Mouse (Mus musculus): ENCODE measurements around the gene Rarg. TPM values are rescaled to one million over a fixed set of nuclear protein-coding genes. Genes with fewer than 3 reads are reported as not detected.
A peak's percentile ranks its signal among the peaks of the same experiment; 100 is the strongest.

Gene Rarg
- polyA plus RNA-seq, 1 experiment: 2.6 TPM

DNA sequence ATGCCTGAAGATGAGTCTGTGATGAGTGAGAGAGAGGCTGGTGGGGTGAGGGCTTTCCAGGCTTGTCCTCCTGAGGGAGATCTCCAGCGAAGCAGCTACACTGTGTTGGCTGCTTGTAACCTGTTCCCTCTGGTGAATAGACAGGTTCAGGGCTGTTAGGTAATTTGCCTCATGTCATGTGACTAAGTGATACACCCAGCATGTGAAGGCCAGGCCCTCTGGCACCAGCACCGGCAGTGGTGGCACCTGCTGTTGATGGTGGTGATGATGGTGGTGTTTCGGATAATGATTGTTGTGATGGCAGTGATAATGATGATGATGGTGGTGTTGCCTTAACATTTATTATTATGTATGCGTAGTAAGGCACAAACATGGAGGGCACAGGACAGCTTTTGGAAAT lies 46.5 kb downstream of the Rarg start:
- Histone ChIP-seq H3K27ac (ENCODE audit: control insufficient read depth, insufficient read depth, low read depth, low read length) (no peak overlapping the region), H3K36me3 (ENCODE audit: control insufficient read depth, insufficient read depth, low read length) (no peaks in the 10 kb centered on the region), H3K4me3 (ENCODE audit: control insufficient read depth, low read depth, low read length) (no peak overlapping the region)

DNA sequence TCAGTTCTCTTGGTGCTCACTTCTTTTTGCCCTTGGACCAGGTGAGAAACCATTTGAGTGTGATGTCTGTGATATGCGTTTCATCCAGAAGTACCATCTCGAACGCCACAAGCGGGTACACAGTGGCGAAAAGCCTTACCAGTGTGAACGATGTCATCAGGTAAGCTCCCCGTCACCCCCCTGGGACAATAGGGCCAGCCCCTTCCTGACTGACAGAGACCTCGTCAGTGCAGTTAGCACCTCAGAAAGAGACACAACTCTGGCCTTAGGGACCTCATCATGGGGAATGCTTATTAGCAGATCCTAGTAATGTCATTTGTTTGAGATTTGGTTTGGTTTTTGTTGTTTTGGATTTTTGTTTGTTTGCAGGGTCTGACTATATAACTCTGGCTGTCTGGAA lies 48.2 kb downstream of the Rarg start:
- no peaks in the 10 kb centered on the region for H3K36me3 ChIP-seq (ENCODE audit: control insufficient read depth, insufficient read depth, low read length)
- H3K27me3 ChIP-seq (ENCODE audit: control insufficient read depth, insufficient read depth, low read length): no peaks in the 10 kb centered on the region
- H3K27ac ChIP-seq (ENCODE audit: control insufficient read depth, insufficient read depth, low read depth, low read length): no peak overlapping the region
- H3K4me3 ChIP-seq (ENCODE audit: control insufficient read depth, low read depth, low read length): no peak overlapping the region
- peaks cover 8% of the 10 kb centered on the region for H3K4me1 ChIP-seq (ENCODE audit: control insufficient read depth, insufficient read depth, low read length)
- no peak for TF ChIP-seq POLR2A (IDR thresholded peaks at IDR 0.05; ENCODE audit: control insufficient read depth, low read depth, low read length)
- no peak for TF ChIP-seq CTCF (IDR thresholded peaks at IDR 0.05; ENCODE audit: control insufficient read depth, insufficient read depth, insufficient replicate concordance, low read depth, low read length)

More for the DNA sequence above, 46.5 kb downstream of the Rarg start:
- no peaks in the 10 kb centered on the region for H3K27me3 ChIP-seq (ENCODE audit: control insufficient read depth, insufficient read depth, low read length)
- TF ChIP-seq POLR2A (IDR thresholded peaks at IDR 0.05; ENCODE audit: control insufficient read depth, low read depth, low read length) (no peak), CTCF (IDR thresholded peaks at IDR 0.05; ENCODE audit: control insufficient read depth, insufficient read depth, insufficient replicate concordance, low read depth, low read length) (no peak)
- H3K4me1 ChIP-seq (ENCODE audit: control insufficient read depth, insufficient read depth, low read length): no peaks in the 10 kb centered on the region; the same call in 1 of the 2 replicates

DNA sequence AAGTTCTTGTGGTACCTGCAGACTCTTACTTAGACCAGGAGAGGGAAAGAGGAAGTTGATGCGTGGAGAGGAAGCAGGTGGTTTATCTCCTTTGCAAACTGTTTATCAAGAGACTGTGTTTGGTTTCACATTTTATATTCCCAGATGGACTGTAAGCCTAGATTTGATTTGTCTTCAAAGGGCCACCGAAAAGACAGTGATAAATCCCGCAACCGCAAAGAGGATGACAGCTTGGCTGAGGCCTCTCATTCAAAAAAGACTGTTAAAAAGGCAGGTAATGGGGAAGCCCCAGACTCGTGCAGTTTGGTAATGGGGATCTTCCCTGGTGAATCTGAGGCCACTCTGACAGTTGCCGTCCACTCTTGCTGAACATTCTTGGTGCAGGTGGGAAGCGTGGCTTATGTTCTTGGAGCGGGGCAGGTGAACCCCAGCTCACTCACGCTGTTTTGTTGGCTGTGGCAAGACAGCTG lies 49.2 kb downstream of the Rarg start:
- TF ChIP-seq POLR2A (IDR thresholded peaks at IDR 0.05; ENCODE audit: control insufficient read depth, low read depth, low read length) (no peak), CTCF (IDR thresholded peaks at IDR 0.05; ENCODE audit: control insufficient read depth, insufficient read depth, insufficient replicate concordance, low read depth, low read length) (no peak)
- H3K27ac ChIP-seq (ENCODE audit: control insufficient read depth, insufficient read depth, low read depth, low read length): no peak overlapping the region
- no peaks in the 10 kb centered on the region for H3K27me3 ChIP-seq (ENCODE audit: control insufficient read depth, insufficient read depth, low read length)
- no peaks in the 10 kb centered on the region for H3K36me3 ChIP-seq (ENCODE audit: control insufficient read depth, insufficient read depth, low read length)
- H3K4me3 ChIP-seq (ENCODE audit: control insufficient read depth, low read depth, low read length): no peak overlapping the region
- peaks cover 9% of the 10 kb centered on the region for H3K4me1 ChIP-seq (ENCODE audit: control insufficient read depth, insufficient read depth, low read length)

DNA sequence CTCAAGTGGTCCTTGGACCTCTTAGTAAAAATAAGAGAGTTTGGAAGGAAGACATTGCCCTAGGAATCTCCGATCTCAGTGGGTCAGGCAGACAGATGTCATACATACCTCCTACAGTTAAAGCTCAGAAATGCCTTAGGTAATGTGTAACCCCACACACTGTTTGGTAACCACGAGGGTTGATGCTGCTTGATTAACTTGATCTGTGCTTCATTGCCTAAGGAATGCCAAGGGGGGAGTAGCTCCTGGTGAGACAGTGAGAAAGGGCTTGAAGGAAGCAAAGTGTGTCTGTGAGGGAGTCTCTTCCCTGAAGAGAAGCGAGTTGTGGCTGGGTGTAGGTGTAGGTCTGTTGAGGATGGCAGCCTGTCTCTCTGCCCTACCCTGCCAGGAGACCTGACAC lies 50.0 kb downstream of the Rarg start:
- H3K4me1 ChIP-seq (ENCODE audit: control insufficient read depth, insufficient read depth, low read length): peaks cover 13% of the 10 kb centered on the region

GRCm38 (mm10) chr15:102205779-102206178 lies 51.5 kb downstream of the Rarg start:
- no peak for TF ChIP-seq CTCF (IDR thresholded peaks at IDR 0.05; ENCODE audit: control insufficient read depth, insufficient read depth, insufficient replicate concordance, low read depth, low read length)
- TF ChIP-seq POLR2A (IDR thresholded peaks at IDR 0.05; ENCODE audit: control insufficient read depth, low read depth, low read length): no peak
- no peak overlapping the region for H3K27ac ChIP-seq (ENCODE audit: control insufficient read depth, insufficient read depth, low read depth, low read length)
- no peaks in the 10 kb centered on the region for H3K36me3 ChIP-seq (ENCODE audit: control insufficient read depth, insufficient read depth, low read length)
- no peak overlapping the region for H3K4me3 ChIP-seq (ENCODE audit: control insufficient read depth, low read depth, low read length)
- H3K27me3 ChIP-seq (ENCODE audit: control insufficient read depth, insufficient read depth, low read length): no peaks in the 10 kb centered on the region
- peaks cover 13% of the 10 kb centered on the region for H3K4me1 ChIP-seq (ENCODE audit: control insufficient read depth, insufficient read depth, low read length)

More for the DNA sequence above, 50.0 kb downstream of the Rarg start:
- TF ChIP-seq POLR2A (IDR thresholded peaks at IDR 0.05; ENCODE audit: control insufficient read depth, low read depth, low read length): no peak
- Histone ChIP-seq H3K36me3 (ENCODE audit: control insufficient read depth, insufficient read depth, low read length) (no peaks in the 10 kb centered on the region), H3K27me3 (ENCODE audit: control insufficient read depth, insufficient read depth, low read length) (no peaks in the 10 kb centered on the region), H3K4me3 (ENCODE audit: control insufficient read depth, low read depth, low read length) (no peak overlapping the region), H3K27ac (ENCODE audit: control insufficient read depth, insufficient read depth, low read depth, low read length) (no peak overlapping the region)

DNA sequence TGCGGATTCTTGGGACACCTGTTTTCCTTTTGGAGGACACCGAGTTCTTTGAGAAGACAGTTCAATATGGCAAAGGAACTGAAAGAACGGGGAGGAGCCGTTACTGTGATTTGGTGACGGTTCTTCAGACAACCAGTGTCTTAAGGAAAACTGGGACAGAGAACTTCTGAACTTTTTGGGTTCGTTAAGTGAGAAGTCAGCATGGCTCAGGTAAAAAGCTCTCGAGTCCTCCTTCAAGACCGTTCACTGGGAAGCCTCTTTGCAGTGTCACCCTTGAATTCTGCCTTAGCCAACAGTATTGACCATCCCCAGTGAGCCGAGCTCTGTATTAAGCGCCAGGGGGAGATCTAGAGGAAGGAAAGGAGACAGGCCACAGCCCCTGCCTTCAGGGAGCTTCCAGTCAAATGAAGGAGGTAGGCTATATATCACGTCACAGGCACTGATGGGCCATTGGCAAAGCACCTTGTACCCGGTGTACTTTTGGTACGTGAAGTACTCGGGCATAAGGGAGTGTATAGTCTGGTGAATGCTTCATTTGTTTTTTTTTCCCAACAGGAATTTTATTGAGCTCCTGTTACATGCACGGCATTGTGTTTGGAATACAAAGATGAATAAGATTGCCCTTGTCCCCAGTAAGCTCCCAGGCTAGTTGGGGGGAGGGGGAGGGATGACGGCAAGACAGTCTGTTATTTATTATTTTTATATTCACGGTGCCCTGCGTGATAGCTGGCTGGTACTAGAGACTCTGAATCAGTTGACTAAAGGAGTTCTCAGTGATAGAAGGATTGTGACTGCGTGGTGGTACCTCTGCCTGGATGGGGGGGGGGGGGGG lies 52.4 kb downstream of the Rarg start, which contains the start of gene Csad:
Gene Csad (minus strand): TSS at position 51 of the 832 bp plus-strand sequence.
- Histone ChIP-seq H3K27me3 (ENCODE audit: control insufficient read depth, insufficient read depth, low read length) (no peaks in the 10 kb centered on the region), H3K36me3 (ENCODE audit: control insufficient read depth, insufficient read depth, low read length) (no peaks in the 10 kb centered on the region), H3K4me3 (ENCODE audit: control insufficient read depth, low read depth, low read length) (peak within 1 kb of the TSS; percentile 94), H3K27ac (ENCODE audit: control insufficient read depth, insufficient read depth, low read depth, low read length) (peak within 1 kb of the TSS; percentile 89), H3K4me1 (ENCODE audit: control insufficient read depth, insufficient read depth, low read length) (peaks cover 13% of the 10 kb centered on the region)
- no peak for TF ChIP-seq CTCF (IDR thresholded peaks at IDR 0.05; ENCODE audit: control insufficient read depth, insufficient read depth, insufficient replicate concordance, low read depth, low read length)
- TF ChIP-seq POLR2A (IDR thresholded peaks at IDR 0.05; ENCODE audit: control insufficient read depth, low read depth, low read length): no peak

- H3K36me3 ChIP-seq (ENCODE audit: control insufficient read depth, insufficient read depth, low read length): no peaks in the 10 kb centered on the region
- TF ChIP-seq POLR2A (IDR thresholded peaks at IDR 0.05; ENCODE audit: control insufficient read depth, low read depth, low read length): 0 out of 2 replicates have a peak, but pooled peaks have one; percentile 13
- TF ChIP-seq CTCF (IDR thresholded peaks at IDR 0.05; ENCODE audit: control insufficient read depth, insufficient read depth, insufficient replicate concordance, low read depth, low read length): no peak
- no peaks in the 10 kb centered on the region for H3K27me3 ChIP-seq (ENCODE audit: control insufficient read depth, insufficient read depth, low read length)
- peaks cover 13% of the 10 kb centered on the region for H3K4me1 ChIP-seq (ENCODE audit: control insufficient read depth, insufficient read depth, low read length)
- peak overlapping the region; percentile 94 for H3K4me3 ChIP-seq (ENCODE audit: control insufficient read depth, low read depth, low read length)
- peak overlapping the region; percentile 89 for H3K27ac ChIP-seq (ENCODE audit: control insufficient read depth, insufficient read depth, low read depth, low read length)
Measured at GRCm38 (mm10) chr15:102203835-102204381, 53.4 kb downstream of the Rarg start.

Data from testis, adult 2 months (tissue).